Mouse (Mus musculus) NIH3T3 (cell line): ENCODE data around the gene Pard3.

Experiments used
- DNase-seq: peaks from one replicate; pipeline ENCODE4 v3.0.0-alpha.2; 2012; ENCODE audit warnings: low read depth

Pard3 gene

DNA sequence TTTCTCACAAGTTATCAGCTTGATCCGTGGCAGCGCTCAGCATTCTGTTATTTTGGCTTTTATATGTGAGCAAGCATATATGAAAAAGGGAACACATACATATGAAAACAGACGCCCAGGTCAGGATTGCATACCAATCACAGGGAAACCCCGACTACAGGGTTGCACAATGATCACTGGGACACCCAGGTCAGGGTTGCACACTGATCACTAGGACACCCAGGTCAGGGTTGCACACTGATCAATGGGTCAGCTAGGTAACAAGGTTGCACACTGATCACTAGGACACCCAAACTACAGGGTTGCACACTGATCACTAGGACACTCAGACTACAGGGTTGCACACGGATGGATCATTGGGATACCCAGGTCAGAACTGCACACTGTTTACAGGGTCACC lies 228.6 kb downstream of the Pard3 start:
- DNase-seq, result no peak

DNA sequence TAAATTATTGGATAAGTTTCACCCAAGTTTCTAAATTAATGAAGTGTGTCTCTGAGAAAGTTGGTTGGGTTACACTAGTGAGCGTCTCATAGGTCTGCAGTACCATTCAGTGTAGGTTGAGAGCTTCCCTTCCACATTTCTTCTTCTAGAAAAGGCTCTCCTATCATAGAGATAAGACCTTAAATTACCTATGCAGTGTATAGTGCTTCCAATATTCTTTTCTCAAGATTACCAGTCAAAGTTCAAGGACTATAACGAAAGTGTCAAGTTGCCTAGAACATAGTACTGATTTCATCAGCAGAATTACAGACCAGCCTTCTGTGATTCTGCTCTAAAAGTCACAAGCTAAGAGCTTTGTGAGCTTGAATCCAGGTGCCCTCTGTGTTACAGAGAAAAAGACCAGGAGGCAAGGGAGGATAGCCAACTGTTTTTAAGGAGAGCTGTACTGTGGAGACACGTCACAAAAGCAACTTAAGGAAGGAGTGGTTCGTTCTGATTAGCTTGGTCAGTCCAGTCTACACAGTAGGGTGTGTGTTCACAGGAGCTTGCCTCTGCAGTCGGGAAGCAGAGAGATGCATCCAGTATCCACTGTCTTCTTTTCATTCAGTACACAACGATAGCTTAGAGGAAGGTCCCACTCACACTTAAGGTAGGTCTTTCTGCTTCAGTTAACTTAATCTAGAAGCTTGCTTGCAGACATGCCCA lies 229.5 kb downstream of the Pard3 start:
- DNase-seq, result no peak

DNA sequence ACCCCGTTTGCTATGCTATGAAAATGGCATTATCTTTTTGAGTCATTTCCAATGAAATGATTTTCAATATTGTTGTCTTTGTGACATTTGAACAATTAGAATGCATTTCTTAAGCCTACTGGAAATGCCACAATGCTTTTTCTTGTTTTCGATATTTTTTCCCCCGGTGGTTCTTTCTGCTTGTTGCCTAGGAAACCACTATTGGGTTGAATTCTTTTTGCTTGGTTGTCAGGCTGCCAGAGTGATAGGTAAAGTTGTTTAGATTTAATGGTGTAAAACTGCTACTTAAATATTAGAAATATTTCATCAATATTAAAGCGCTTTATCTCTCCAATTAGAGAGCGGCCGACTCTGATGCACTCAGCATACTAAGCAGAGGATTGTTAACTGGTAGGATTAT lies 230.4 kb downstream of the Pard3 start:
- no peak for DNase-seq

DNA sequence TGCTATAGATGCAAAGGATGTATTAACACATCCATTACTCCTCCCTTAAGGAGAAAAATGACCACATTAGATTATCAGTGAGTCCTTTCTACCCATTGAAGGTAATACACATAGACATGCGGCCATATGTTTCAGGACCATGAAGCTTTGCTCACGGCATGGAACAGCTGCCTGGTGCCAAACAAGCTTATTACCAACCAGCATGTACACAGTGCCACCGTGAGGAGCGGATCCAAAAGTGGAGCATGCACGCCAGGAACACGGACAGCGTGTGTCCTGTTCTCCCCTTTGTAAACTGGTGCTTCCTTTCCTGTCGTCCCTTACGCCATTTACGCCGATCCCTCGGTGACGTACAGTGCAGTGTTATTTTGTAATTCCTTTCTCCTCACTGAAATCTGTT lies 232.2 kb downstream of the Pard3 start:
- DNase-seq, result no peak

DNA sequence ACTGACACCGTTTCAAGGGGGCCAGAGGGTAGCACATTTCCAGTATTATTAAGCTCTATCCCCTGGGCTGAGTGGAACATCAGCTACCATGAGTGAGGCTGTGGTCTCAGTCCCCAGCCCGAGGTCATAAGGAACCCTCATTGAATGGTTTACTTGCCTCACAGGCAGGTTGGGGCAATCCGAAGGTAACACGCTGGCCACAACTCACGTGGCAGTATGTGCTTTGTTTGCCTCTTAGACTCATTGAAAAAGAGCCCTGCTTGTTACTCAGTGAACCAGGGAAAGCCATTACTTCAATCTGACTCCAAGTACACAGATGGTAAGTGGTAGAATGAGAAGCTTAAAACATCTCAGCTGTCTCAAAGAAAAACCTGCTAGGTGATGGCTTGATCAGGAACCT lies 236.8 kb downstream of the Pard3 start:
- no peak for DNase-seq

DNA sequence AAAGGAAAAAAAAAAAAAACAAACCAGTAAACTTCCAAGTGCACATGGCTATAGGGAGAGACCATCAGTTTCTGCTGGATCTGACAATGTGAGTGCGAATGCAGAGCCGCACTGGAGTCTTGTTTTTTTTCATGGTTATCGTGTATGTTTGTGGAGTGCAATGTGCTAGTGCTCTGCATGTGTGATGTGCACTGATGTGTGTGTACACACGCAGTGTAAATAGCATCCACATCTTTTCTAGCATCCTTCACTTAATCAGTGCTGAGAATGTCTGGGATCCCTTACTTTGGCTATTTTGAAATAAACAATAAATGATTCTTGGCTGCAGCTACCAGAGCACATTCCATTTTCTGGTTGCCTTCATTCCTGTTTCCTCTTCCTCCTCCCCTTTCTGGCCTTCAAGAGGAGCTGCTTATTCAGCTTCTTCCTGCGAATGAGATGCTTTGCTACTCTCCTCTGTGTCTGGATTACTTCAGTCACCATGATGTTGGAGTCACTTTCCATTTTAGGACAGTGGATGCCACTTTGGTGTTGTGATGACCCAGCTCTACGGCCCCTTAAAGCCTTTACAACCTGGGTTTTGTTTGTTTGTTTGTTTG lies 239.3 kb downstream of the Pard3 start:
- peak; percentile 15 for DNase-seq

DNA sequence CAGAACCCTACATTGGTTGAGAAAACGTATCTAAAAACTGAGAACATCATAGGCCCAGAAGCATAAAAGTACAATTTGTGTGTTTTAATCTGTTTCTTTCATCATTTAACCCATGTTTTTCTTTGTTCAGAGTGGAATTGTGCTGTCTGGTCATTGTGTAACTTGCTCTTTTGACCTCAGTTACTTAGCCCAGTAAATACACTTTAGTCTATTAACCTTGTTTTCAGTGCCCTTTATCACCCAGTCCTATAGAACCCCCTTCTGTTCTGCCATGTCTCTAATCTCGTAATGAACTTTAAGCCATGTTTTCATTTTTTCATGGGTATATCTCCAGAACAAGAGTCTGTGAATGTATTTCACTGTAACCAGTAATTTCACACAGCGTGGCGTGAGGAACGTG lies 243.3 kb downstream of the Pard3 start:
- no peak for DNase-seq

DNA sequence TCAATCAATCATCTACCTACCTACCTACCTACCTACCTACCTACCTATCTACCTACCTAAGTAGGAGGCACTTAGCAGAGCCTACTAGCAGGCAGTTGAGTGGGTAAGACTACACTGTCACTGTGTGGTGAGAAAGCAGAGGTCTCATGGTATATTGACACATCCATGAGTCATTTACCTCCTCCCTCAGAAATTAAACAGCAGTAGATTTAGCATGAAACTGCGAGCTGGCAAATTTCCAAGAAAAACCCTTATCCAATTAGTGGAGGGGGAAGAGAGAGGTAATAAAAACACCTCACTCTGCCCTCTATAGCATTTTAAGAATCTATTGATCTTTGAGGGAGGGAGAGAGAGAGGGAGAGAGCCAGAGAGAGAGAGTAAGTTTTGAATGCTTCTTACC lies 245.7 kb downstream of the Pard3 start:
- DNase-seq, result peak; percentile 69

DNA sequence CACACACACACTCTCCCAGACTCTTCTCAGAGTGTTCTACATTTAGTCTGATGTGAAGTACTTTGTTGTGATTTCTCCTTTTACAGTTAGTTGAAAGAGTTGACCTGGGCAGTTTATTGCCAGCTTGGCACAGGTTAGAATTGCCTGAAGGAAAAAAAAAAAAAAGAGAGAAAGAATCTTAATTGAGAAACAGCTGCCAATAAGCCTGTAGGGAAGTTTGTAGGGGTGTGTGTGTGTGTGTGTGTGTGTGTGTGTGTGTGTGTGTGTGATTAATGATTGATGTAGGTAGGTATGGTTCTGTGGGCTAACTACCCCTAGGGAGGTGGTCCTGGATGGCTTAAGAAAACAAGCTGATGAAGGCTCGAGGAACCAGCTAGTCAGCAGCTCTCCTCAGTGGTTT lies 252.1 kb downstream of the Pard3 start:
- DNase-seq, result peak; percentile 11

DNA sequence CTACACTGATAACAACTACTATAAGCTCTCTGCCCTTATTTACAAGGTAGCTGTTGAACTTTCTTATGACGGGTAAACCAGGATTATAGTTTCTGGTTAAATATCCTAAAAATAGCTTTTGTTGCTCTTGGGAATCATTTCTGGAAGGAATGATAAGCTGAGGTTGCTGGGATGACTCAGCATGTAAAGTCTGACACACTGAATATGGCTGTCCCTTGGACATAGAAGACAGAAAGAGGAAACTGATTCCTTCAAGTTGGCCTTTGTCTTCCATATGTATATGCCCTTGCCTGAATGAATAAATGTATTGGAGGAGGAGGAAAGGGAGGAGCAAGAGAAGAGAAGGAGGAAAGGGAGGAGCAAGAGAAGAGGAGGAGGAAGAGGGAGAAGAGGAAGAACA lies 254.2 kb downstream of the Pard3 start:
- peak; percentile 68 for DNase-seq

DNA sequence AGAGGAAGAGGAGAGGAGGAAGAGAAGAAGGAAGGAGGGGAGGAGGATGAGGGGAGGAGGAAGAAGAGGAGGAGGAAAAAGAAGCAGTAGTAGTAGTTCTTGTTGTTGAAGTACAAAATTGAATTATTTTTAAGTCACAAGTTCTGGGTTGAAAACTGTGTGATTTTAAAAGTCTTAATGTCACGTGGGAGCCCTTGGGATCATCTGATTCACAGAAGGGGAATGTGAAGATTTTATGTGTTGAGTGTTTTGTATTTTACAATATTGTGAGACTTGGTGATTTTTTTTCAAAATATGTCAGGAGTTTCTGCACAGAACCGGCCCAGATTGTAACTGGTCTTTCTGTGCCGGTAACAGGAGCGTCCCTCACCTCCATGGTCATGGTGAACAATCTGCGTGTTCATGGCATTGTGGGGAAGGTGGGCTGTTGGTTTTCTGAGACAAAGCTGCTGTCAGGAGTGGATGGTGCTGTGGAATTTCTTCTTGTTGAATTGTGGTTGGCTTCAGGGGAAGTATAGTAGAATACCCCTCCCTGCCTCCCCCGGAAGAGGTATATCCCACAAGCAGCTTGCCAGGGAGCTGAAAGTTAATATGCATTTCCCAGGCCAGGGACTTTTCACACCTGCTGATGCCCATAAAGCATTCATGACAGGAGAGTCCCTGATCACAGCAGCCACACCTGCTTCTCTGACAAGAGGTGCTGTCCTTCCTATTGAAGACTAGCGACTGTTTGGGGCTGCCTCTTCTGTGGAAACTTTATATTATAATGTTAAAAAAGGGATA lies 254.9 kb downstream of the Pard3 start:
- peak; percentile 47 for DNase-seq

DNA sequence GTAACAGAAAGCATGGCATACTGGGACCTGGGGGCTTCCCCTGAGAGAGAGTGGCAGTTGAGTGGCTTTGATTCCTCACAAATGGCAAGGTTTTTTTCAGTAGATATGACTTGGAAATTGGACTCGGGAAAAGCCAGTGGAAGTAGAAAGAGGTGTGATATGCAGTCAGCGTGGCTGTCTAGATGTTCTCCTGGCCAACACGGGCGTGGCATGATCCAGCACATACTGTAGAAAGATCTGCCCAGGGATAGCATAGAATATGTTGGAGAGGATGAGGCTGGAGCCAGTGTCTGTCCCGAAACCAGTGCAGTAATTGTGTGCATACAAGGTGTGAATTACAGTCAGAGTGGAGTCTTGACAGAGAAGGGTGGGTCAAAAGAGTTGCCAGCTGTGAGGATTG lies 257.2 kb downstream of the Pard3 start:
- DNase-seq, result no peak

DNA sequence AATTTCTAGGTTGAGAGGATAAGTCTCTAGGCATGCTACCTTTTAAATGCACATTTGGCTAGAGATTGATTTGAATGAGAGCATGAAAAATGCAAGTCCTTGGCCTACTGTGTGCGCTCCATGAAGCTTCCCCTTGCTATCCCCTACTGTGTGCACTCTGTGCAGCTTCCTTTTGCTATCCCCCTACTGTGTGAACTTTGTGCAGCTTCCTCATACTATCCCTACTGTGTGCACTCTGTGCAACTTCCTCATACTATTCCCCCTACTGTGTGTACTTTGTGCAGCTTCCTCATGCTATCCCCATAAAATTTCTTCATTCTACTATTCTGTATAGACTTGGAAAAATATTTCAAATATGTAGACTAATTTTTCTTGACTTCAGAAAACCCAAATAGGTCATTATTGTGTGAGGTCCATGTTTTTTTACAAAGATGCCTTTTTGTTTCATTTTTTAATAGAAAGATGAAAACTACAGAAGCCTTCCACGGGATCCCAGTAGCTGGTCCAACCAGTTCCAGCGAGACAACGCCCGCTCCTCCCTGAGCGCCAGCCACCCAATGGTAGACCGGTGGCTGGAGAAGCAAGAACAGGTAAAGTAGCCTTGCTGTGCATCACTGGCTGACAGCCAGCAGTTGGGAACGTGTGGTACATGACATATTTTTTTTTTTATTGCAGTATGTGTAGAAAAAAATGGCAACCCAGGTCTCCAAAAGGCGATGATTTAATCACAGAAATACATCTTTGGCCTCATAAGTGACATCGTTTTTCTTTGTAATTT lies 260.1 kb downstream of the Pard3 start:
- no peak for DNase-seq

DNA sequence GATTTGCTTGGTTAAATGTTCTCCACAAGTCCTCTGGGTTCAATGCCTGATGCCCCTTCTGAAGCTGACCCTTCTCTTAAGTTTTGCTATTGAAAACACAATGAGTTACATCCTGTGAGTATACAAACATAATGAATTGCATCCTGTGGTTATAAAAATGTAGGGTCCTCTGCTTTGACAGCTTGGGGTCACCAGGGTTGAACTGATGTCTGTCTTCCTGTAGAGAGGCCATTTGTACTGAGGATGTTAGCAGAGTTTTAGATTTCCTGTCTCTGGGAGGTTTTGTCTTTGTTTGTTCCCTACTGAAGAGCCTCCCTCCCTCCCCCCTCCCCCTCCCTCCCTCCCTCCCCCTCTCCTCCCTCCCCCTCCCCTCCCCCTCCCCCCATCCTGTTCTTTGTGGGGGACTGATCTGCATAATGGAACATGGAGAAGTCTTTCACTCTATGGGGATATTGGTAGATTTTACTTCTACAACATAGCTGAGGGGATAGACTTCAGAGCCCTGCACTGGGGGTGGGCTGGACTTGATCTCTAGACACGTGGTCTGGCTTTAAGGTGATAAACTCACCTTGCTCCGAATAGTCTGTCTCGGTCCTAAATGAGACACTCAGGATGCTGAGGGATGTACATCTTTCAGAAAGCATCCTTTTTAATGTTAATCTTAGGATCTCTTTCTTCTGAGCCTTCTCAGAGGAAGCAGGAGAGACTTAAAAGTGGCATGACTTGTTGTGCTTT lies 261.3 kb downstream of the Pard3 start:
- no peak for DNase-seq

DNA sequence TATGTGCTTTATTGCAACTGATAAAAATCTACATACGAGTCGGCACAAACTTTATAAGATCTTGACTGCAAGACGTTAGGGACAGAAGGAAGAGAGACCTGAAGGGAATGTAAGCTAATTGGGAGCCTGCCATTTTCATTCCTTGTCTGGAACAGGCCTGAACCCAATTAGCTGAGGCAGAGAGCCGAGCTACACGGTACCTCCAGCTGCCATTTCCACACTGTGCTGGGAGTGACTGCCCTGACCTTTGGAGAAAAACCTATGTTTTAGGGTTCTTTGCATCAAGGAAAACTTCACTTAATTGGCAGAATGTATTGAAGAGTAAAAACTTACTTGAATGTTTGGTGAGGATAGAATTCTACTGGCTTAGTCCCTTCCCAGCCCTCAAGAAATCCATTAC lies 262.1 kb downstream of the Pard3 start:
- no peak for DNase-seq

DNA sequence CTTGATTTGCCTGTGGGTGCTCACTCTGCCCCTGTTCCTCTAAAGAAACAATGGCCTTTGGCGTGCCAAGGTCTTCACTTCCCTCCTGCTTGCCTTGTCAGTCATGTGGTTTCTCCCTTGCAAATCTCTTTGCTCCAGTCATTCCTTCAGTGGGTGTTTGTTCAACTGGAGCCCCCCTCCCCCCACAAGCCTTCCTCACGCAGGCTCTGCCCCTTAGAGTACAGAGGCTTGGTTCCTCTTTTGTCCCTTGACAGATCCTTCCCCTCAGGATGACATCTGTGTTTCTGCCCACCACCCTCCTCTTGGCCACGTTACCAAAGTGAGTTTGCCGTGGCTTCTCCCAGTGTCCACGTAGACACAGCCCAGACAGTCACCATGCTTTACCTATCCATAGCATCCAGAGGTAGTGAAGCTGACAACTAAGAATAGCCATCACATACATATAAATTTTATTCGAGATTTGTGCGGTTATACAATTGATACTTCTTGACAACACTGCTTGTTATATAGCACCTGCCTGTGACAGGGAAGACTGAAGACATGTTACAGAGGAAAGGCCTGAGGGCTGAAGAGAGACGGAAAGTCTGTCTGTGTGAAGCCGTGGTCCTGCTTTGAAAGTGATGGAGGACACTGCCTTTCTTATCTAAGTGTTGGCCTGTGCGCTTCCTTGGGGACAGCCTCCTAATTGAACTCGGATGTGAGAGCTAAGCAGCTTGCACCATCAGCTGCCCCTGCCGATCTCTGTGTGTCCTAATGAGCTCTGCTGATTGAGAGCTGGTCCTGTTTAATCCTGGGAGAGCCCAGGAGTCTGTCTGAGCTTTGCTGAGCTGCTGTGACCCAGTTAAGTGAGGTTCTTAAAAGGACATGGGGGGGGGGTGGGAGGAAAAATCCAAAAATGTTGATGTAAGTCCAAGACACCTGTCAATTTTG lies 266.8 kb downstream of the Pard3 start:
- DNase-seq, result no peak

DNA sequence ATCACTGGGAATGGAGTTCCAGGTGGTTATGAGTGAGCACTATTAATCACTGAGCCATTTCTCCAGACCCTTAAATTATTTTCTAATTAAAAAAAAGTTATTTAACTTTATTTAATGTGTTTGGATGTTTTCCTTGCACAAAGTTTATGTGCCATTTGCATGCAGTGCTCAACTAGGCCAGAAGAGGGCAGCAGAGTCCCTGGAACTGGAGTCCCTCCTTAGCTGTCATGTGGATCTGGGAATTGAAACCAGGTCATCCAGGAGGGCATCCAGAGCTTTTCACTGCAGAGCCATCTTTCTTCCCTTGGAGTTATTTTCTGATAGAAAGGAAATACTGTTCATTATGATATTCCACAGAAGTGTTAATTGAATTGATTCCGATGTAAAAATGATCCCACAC lies 268.1 kb downstream of the Pard3 start:
- DNase-seq, result peak; percentile 59

DNA sequence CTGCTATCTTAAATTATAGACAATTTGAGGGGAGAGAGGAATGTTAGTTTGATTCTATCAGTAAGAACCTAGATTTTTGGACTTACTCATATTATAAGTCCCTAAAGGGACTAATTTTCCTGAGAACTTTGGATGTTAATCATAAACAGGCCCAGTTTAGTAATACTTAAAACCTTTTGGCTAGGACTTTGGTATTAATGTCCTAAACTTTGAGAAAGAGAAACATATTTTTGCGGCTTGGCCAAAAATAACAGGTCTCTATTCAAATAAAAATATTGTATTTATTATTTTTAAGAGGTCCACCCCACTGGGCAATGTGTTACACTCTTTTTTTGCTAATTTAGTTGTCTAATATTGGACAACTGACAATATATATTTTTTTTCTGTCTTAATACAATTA lies 271.5 kb downstream of the Pard3 start:
- peak; percentile 73 for DNase-seq

DNA sequence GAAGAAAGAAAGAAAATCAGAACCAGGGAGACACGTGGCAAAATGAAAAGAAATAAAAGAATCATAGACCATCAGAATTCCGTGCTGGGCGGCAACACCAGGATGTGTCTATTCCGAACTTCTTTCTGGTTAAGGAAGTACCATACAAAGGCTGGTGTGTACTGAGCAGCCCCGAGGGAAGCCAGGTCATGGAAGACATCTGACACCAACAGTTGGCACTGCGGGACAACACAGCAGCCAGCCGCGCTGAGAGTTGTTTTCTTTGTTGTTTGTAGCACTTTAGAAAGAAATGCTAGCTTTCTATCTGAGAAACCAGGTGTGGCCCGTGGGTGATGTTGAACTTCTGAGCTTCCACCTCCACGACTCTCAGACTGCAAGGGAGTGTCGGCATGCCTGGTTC lies 274.5 kb downstream of the Pard3 start:
- no peak for DNase-seq

DNA sequence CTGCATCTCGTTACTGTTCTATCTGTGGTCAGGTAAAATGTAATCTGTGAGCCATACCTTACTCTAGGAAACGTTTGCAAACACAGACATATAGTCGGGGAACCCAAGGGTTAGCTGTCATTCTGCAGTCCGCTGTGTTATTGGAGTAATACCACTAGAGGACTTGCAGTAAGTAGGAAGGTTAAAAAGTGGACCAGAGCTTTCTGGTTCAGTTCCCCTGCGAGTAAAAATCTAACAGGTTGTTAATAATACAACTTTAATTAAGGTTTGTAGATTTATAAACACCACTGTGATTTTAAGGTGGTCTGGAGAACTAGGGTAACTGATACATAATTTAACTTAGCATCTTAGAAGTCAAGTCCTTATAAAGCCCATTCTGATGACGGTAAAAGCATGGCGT lies 277.4 kb downstream of the Pard3 start:
- DNase-seq, result no peak

DNA sequence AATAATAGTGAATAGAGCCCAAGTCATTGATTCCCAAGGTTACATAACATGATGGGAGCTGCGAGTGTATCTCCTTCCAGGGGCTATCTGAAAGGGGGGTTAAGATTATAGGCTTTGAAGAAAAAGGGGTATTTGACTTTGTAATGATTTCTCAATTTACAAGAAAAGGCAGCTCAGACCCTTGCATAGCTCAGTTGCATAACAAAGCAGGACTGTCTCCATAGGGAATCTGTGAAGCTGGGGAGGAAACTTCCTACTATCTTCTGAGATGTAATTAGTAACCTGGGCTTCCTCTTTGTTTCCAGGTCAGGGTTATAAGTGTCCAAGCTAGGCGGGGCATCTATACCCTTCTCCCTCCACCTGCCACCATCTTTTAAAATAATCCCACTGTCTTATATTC lies 279.4 kb downstream of the Pard3 start:
- DNase-seq, result no peak
